Mouse (Mus musculus) forebrain, embryonic 14.5 days (tissue): ENCODE results near the gene Opalin. TPM values are rescaled to one million over a fixed set of nuclear protein-coding genes. Genes with fewer than 3 reads are reported as not detected.

Experiments used
- ATAC-seq: fragments of 200-750 bp; cut with Nextera tagmentation; 2 replicates; pipeline ENCODE4 v1.8.0; 2017; ENCODE audit warnings: mild to moderate bottlenecking, moderate library complexity
- DNase-seq: peaks from one replicate; pipeline ENCODE4 v3.0.0-alpha.2; 2015; ENCODE audit warnings: low spot score
- H3K27ac ChIP-seq: fragments of 300-500 bp; sonication (generic); 2 replicates; pipeline ENCODE4 v1.5.1; 2014; ENCODE audit warnings: low read depth, mild to moderate bottlenecking, control low read depth, low read length, moderate library complexity
- H3K27me3 ChIP-seq: fragments of 300-500 bp; sonication (generic); replicated peaks from 2 replicates; pipeline ENCODE4 v1.6.1; 2014; ENCODE audit warnings: low read length, control low read depth, mixed read lengths; ENCODE audit not compliant: control insufficient read depth, insufficient read depth
- H3K36me3 ChIP-seq: fragments of 300-500 bp; sonication (generic); 2 replicates; pipeline ENCODE4 v1.6.1; 2014; ENCODE audit warnings: low read length, control low read depth; ENCODE audit not compliant: control insufficient read depth, insufficient read depth
- H3K4me1 ChIP-seq: fragments of 300-500 bp; sonication (generic); 2 replicates; pipeline ENCODE4 v1.6.1; 2014; ENCODE audit warnings: antibody characterized with exemption, low read length, control low read depth; ENCODE audit not compliant: control insufficient read depth, insufficient read depth
- H3K4me2 ChIP-seq: fragments of 300-500 bp; sonication (generic); 2 replicates; pipeline ENCODE4 v1.6.1; 2014; ENCODE audit warnings: mild to moderate bottlenecking, control low read depth, low read length
- H3K4me3 ChIP-seq: fragments of 300-500 bp; sonication (generic); 2 replicates; pipeline ENCODE4 v1.5.1; 2014; ENCODE audit warnings: low read depth, low read length, control low read depth
- H3K9ac ChIP-seq: fragments of 300-500 bp; sonication (generic); 2 replicates; pipeline ENCODE4 v1.6.1; 2014; ENCODE audit warnings: mild to moderate bottlenecking, low read length, control low read depth, moderate library complexity
- H3K9me3 ChIP-seq: fragments of 300-500 bp; sonication (generic); replicated peaks from 2 replicates; pipeline ENCODE4 v1.6.1; 2016; ENCODE audit warnings: low read length, control low read depth, mixed read lengths; ENCODE audit not compliant: control insufficient read depth
- WGBS: fragments of 180-500 bp; shearing (Covaris S2); extraction: QIAGEN DNeasy Blood & Tissue Kit; methylation state at CpG from one replicate; pipeline ENCODE4 v1.1.7; 2014; 5-methylcytosine and 5-hydroxymethylcytosine counted together
- polyA plus RNA-seq: library from polyadenylated mRNA; unstranded; fragments of >200 nt; fragmentation: Nextera tagmentation; extraction: Ambion mirVana; gene quantifications from 2 replicates; pipeline ENCODE4 v1.2.1, GENCODE M21; 2014

Opalin gene
- polyA plus RNA-seq, 1 experiment from 2014 or later, result not detected

- Histone ChIP-seq H3K36me3 (no peaks in the 10 kb centered on the region), H3K27me3 (no peaks in the 10 kb centered on the region), H3K4me1 (no peaks in the 10 kb centered on the region), H3K9ac (no peak overlapping the region), H3K9me3 (no peaks in the 10 kb centered on the region), H3K4me3 (no peak overlapping the region), H3K27ac (no peak overlapping the region), H3K4me2 (no peak overlapping the region)
- no peak for DNase-seq
- WGBS, result 39% methylated on average over 10 of the region's 10 CpGs
- ATAC-seq, result no peak
Measured at GRCm38 (mm10) chr19:41053530-41053929, 23.4 kb downstream of the Opalin start.

- no peak for ATAC-seq
- no peak overlapping the region for H3K9ac ChIP-seq
- WGBS, result 77% methylated on average over 5 of the region's 5 CpGs
- H3K9me3 ChIP-seq, result no peaks in the 10 kb centered on the region
- H3K36me3 ChIP-seq, result no peaks in the 10 kb centered on the region
- no peaks in the 10 kb centered on the region for H3K4me1 ChIP-seq
- DNase-seq, result no peak
- no peak overlapping the region for H3K27ac ChIP-seq
- H3K27me3 ChIP-seq, result no peaks in the 10 kb centered on the region
- H3K4me3 ChIP-seq, result no peak overlapping the region
- no peak overlapping the region for H3K4me2 ChIP-seq
Measured at GRCm38 (mm10) chr19:41052247-41052646, 24.7 kb downstream of the Opalin start.

GRCm38 (mm10) chr19:41051714-41052113 lies 25.2 kb downstream of the Opalin start:
- no peak overlapping the region for H3K27ac ChIP-seq
- ATAC-seq (no peak), DNase-seq (no peak)
- H3K4me3 ChIP-seq, result no peak overlapping the region
- H3K4me2 ChIP-seq, result no peak overlapping the region
- H3K9me3 ChIP-seq, result no peaks in the 10 kb centered on the region
- H3K27me3 ChIP-seq, result no peaks in the 10 kb centered on the region
- H3K9ac ChIP-seq, result no peak overlapping the region
- no peaks in the 10 kb centered on the region for H3K36me3 ChIP-seq
- 87% methylated on average over 1 of the region's 1 CpGs for WGBS
- H3K4me1 ChIP-seq, result no peaks in the 10 kb centered on the region

GRCm38 (mm10) chr19:41048187-41048559 lies 28.7 kb downstream of the Opalin start:
- no peaks in the 10 kb centered on the region for H3K36me3 ChIP-seq
- WGBS, result 96% methylated on average over 3 of the region's 3 CpGs
- DNase-seq (no peak), ATAC-seq (no peak)
- no peak overlapping the region for H3K4me2 ChIP-seq
- H3K4me1 ChIP-seq, result no peaks in the 10 kb centered on the region
- no peak overlapping the region for H3K4me3 ChIP-seq
- H3K9me3 ChIP-seq, result no peaks in the 10 kb centered on the region
- H3K27ac ChIP-seq, result no peak overlapping the region
- H3K27me3 ChIP-seq, result no peaks in the 10 kb centered on the region
- no peak overlapping the region for H3K9ac ChIP-seq

GRCm38 (mm10) chr19:41047437-41048186 lies 29.3 kb downstream of the Opalin start:
- Histone ChIP-seq H3K4me2 (no peak overlapping the region), H3K27me3 (no peaks in the 10 kb centered on the region), H3K9me3 (no peaks in the 10 kb centered on the region), H3K9ac (no peak overlapping the region), H3K4me3 (no peak overlapping the region), H3K36me3 (no peaks in the 10 kb centered on the region), H3K27ac (no peak overlapping the region), H3K4me1 (no peaks in the 10 kb centered on the region)
- ATAC-seq (peak; percentile 20; the same call in 1 of the 2 replicates), DNase-seq (peak; percentile 57)
- 81% methylated on average over 9 of the region's 9 CpGs for WGBS

- Histone ChIP-seq H3K4me3 (no peak overlapping the region), H3K4me2 (no peak overlapping the region), H3K9me3 (no peaks in the 10 kb centered on the region), H3K27ac (no peak overlapping the region), H3K36me3 (no peaks in the 10 kb centered on the region), H3K9ac (no peak overlapping the region), H3K4me1 (no peaks in the 10 kb centered on the region), H3K27me3 (no peaks in the 10 kb centered on the region)
- DNase-seq, result no peak
- 64% methylated on average over 10 of the region's 10 CpGs for WGBS
- no peak for ATAC-seq
Measured at GRCm38 (mm10) chr19:41045091-41045770, 31.7 kb downstream of the Opalin start.

- Histone ChIP-seq H3K27me3 (no peaks in the 10 kb centered on the region), H3K4me2 (no peak overlapping the region), H3K36me3 (no peaks in the 10 kb centered on the region), H3K4me3 (no peak overlapping the region), H3K4me1 (no peaks in the 10 kb centered on the region), H3K27ac (no peak overlapping the region), H3K9me3 (no peaks in the 10 kb centered on the region), H3K9ac (no peak overlapping the region)
- 93% methylated on average over 7 of the region's 7 CpGs for WGBS
- ATAC-seq, result no peak
- DNase-seq, result no peak
Measured at GRCm38 (mm10) chr19:41039110-41039509, 37.8 kb downstream of the Opalin start.

- no peak overlapping the region for H3K4me3 ChIP-seq
- WGBS, result 87% methylated on average over 4 of the region's 4 CpGs
- H3K4me1 ChIP-seq, result no peaks in the 10 kb centered on the region
- H3K9ac ChIP-seq, result no peak overlapping the region
- no peaks in the 10 kb centered on the region for H3K9me3 ChIP-seq
- ATAC-seq, result no peak
- H3K36me3 ChIP-seq, result no peaks in the 10 kb centered on the region
- no peaks in the 10 kb centered on the region for H3K27me3 ChIP-seq
- DNase-seq, result no peak
- no peak overlapping the region for H3K27ac ChIP-seq
- H3K4me2 ChIP-seq, result no peak overlapping the region
Measured at GRCm38 (mm10) chr19:41035809-41036551, 40.9 kb downstream of the Opalin start.

GRCm38 (mm10) chr19:41031869-41032268 lies 45.0 kb downstream of the Opalin start:
- ATAC-seq (no peak), DNase-seq (no peak)
- no peaks in the 10 kb centered on the region for H3K36me3 ChIP-seq
- no peak overlapping the region for H3K4me3 ChIP-seq
- H3K27me3 ChIP-seq, result no peaks in the 10 kb centered on the region
- H3K27ac ChIP-seq, result no peak overlapping the region
- 88% methylated on average over 6 of the region's 6 CpGs for WGBS
- no peak overlapping the region for H3K9ac ChIP-seq
- no peak overlapping the region for H3K4me2 ChIP-seq
- no peaks in the 10 kb centered on the region for H3K9me3 ChIP-seq
- no peaks in the 10 kb centered on the region for H3K4me1 ChIP-seq
